Mouse (Mus musculus) lung, adult 18-20 months (tissue): ENCODE results near the gene Zfp719.

Experiments used
- DNase-seq, 2 experiments: peaks; one replicate each; pipeline ENCODE4 v3.0.0; 2022; ENCODE audit warnings: mixed read lengths in 2 of 2

Zfp719 gene

GRCm38 (mm10) chr7:43579440-43580171 lies at the start of gene Zfp719:
Gene Zfp719 (plus strand): TSS chr7:43579610.
- DNase-seq: peak; percentile 94 to 96

- DNase-seq: peak; percentile 8 to 23
These were observed 49.1 kb upstream of the Zfp719 start for GRCm38 (mm10) chr7:43530216-43530785.

DNA sequence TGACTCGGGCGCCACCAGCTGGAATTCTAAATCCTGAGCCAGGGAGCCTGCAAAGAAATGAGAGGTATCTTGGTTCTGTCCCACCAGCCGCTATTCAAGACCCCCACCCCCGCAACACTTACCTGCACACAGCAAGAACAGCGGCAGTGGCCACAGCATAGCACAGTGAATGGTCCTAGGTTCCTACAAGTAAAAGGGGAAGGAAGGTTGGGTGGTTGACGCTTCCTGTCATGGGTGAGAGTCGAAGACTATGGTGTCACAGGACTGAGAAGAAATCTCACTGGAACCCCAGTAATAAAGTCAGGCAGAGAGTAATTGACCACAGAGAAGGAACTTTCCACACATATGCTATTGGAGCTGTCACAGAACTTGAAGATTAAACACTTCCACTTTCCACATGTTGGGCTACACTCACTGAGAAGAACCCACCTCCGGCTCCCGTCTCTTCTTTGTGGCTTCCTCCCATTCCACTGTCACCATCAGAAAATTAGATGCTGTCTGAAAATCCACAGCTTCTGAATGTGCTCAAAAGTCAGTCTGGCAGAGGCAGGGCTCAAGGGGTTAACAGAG lies 46.4 kb upstream of the Zfp719 start:
- DNase-seq: peak; percentile 21 to 27

GRCm38 (mm10) chr7:43538524-43538923 lies 40.9 kb upstream of the Zfp719 start:
- peak in 1 of 2 experiments; percentile 14 for DNase-seq

GRCm38 (mm10) chr7:43544225-43544977 lies 35.0 kb upstream of the Zfp719 start, which contains the start of gene Cd33:
Gene Cd33 (minus strand): TSS chr7:43544428.
- DNase-seq: peak; percentile 17 to 20

GRCm38 (mm10) chr7:43545656-43546545 lies 33.5 kb upstream of the Zfp719 start:
- no peak for DNase-seq

- no peak for DNase-seq
These were observed 31.7 kb upstream of the Zfp719 start for GRCm38 (mm10) chr7:43547666-43548065.

GRCm38 (mm10) chr7:43548206-43548605 lies 31.2 kb upstream of the Zfp719 start:
- DNase-seq: no peak

DNA sequence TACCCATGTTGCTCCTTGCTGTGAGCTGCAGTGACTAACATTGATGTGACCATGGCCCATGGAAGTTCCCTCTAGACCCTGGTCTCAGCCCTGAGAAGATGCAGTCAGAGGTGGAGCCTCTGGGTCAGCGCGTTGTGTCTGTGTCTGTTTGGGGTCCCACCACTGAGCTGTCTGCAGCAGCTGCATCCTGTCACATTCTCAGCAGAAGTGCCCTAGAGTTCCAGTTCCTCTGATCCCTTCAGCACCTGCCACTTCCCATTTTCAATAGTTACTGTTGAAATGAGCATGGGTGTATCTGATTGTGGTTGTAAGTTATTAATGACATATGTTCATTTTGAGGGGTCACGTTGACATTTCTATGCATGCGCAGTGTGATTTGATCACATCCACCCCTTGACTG lies 26.3 kb upstream of the Zfp719 start:
- DNase-seq: peak in 1 of 2 experiments; percentile 11

DNA sequence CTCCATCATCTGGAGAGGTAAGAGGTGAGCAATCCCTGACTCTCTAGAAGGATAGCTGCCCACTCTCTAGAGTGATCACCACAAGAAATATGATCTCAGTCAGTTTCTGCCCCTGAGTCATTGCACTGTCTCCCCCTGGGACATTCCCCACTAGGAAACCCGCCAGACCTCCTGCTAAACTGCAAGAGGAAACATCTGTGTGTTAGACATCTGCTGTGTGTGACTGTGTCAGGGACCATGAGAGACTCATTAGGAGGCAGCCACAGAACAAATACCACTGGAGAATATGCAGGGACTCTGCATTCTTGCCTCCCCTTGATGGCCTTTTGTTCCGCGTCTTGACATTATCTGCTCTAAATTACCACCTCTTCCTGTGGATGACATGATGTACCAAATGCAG lies 24.9 kb upstream of the Zfp719 start:
- no peak for DNase-seq

DNA sequence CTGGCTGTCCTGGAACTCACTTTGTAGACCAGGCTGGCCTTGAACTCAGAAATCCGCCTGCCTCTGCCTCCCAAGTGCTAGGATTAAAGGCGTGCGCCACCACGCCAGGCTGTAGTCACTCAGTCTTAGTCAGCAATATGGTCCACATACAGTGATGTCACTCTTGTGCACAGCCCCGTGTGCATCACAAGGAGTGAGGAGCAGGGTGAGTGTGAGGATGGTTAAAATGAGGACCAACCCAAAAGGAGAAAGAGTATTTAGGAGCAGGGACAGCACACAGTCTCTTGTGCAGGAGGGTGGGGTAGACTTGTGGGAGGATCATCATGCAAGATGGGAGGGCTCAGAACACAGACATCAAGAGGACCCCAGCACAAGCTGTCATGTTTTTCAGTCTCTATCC lies 24.1 kb upstream of the Zfp719 start:
- no peak for DNase-seq

GRCm38 (mm10) chr7:43556901-43557300 lies 22.5 kb upstream of the Zfp719 start:
- no peak for DNase-seq

DNA sequence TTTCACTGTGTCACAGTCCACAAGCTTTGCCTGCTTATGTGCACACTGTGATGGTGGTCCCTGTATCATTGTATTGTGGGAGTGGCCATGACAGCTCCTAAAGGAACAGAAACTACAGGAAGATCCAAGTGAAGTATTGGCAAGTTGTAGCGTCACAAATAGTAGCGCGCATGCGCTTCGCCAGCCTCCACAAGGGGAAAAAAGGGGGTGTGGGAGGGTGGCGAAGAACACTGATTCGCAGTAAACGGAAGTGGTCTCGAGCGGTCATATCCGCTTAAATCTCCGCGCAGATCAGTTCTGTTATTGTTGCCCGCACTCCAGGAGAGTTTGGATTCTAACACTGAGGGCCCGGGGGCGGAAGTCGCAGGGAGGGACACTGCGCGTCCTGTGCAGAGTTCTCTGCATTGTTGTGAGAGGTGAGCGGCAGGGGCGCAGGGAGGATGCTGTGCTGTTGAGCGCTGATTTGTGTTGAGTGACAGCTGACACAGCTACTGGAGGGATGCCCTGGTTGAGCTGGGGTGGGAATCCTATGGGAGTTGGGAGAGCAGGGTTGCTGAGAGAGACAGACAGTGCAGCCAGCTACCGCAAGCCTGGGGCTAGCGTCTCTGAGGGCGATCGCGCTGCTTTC lies 17.3 kb upstream of the Zfp719 start, which contains the start of gene Zfp658:
TSS of gene Zfp658 (plus strand) at position 251 of the 628 bp plus-strand sequence.
- DNase-seq: peak; percentile 86 to 91

GRCm38 (mm10) chr7:43562651-43563070 lies 16.7 kb upstream of the Zfp719 start:
- DNase-seq: peak in 1 of 2 experiments; percentile 24

DNA sequence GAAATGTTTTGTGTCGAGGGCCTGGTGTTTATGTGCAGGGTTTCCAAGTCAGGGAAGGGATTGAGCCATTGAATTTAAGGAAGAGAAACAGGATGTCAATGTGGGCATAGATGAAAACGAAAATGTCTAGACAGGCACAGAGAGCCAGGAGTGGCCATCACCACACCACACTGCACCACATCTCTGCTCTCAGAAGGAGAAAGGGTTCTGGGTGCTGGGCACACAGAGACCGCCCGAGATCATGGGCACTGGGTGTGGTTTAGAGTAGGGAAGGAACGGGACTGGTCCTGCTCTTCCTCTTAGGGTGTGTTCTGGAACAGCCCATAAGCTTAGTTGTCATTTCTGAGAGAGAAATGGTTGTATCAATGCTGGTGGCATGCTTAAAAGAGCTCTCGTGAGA lies 16.1 kb upstream of the Zfp719 start:
- DNase-seq: no peak

GRCm38 (mm10) chr7:43571216-43571615 lies 8.2 kb upstream of the Zfp719 start:
- DNase-seq: no peak

- DNase-seq: no peak
These were observed 1.1 kb downstream of the Zfp719 start for GRCm38 (mm10) chr7:43580526-43580925.

DNA sequence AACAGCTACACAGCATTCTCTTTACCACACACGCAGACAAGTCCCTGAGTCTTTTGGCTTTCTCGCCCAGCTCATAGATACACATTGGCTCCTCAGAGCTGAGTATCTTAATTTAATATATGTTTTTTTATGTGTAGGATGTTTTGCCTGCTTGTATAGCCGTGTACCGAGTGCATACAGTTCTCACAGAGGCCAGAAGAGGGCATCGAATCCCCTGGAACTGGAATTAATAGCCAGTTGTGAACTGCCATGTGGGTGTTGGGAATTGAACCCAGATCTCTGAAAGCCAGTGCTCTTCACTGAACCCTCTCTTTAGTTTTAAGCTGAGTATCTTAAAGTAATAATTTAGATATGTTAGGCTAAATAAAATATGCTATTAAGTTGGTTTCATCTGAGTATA lies 5.4 kb downstream of the Zfp719 start:
- no peak for DNase-seq

DNA sequence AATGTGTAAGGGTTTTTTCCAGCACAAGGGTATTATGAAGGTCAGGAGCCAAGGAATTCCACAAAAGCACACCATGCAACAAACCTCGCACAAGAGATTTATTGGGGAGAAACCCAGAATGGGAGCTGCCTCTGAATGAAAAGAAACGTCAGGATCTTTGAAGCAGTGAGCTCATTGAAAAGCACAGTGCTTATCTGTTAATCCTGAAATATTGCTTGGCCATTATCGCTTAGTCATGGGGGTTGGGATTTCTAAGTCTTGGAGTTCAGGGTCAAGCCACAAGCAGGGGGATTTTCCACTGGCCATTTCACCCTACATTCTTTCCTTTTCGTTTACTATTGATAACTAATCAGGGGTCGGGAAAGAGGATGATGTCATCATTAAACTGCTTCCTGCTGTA lies 22.5 kb downstream of the Zfp719 start:
- no peak for DNase-seq

DNA sequence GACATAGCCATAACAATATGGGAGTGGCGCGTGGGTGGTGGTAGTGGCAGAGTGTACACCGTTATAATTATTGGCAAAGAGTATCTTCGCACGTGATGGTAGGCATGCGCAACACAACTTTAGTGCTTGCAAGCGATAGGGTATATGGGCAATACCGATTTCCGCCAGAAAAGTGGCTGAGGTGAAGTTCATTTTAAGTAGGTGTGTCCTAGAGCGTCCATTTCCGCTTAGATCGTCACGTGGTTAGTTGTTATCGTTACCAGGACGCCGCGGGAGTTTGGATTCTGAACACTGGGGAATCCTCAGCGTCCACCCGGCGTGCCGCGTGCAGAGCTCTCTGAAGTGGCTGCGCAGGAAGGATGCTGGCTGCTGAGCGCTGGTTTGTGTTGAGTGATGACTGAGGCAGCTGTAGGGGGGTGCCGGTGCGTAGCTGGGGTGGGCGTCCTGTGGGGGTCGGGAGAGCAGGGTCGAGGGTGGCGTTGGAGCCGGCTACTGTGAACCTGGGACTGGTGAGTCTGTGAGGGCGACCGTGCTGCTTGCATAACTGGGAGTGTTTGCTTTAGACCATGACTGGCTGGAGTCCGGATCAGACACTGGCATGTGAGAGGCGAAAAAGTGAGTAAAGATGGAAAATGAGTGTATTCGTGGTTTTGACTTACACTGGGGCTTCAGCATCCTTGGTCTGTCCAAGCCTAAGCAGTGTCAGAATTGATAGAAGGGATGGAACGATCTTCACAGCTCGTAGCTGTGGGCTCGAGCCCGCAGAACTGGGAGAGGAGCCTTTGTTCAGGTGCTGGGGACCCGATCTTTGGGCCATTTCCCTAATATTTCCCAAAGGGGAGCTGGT lies 27.7 kb downstream of the Zfp719 start, which contains the start of gene Zfp819:
TSS of gene Zfp819 (plus strand) at position 274 of the 847 bp plus-strand sequence.
- peak; percentile 44 to 47 for DNase-seq
